ENCODE assay signal across 20 mouse cellular contexts in the genomic region with DNA sequence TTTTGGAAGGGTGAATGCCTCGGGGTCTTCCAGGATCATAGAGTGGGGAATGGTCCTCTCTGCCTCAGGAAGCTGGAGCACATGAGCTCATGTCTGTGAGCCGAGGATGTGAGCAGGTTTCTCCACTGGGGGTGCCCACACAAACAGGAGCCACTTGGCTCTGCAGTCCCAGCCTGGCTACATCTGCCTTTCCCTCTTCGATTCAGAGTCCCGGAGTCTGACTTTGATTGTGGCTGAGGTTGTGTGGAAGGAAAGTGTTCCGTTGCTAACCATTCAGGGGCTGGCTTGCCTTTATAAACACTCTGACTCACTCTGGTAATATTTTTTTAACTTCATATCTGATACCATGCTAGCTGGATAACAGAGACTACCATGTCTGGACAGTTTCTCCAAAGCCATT. TPM values are rescaled to one million over a fixed set of nuclear protein-coding genes. Genes with fewer than 3 reads are reported as not detected.
DNase-seq lines count a peak whose midpoint lies in the region; ATAC-seq and TF ChIP-seq lines count a peak whose summit lies in the region.
"Had no signal": no experiment of that assay in that cellular context is flagged by ENCODE, and none has a peak within 500 bp of the region (broad histone marks: within the 10 kb centered on the region; RNA-seq: fewer than 3 reads in every experiment).

No protein-coding gene starts in this region.

- peak; percentile 42 to 47 for DNase-seq in cerebellum, postnatal 10 days
- no peak for DNase-seq in cerebellum, postnatal 4 days (ENCODE audit: low spot score in 2 of 2)
- DNase-seq in heart, embryonic 10.5 days (ENCODE audit: low spot score), result no peak
- DNase-seq in lung, postnatal 0 days (ENCODE audit: low spot score), result peak; percentile 35
- DNase-seq in lung, postnatal 4 days, result no peak
- DNase-seq in kidney, postnatal 25 days, result no peak
- DNase-seq: adrenal gland, postnatal 25 days; cerebellum, postnatal 36 days; kidney, adult 18-20 months; lung, postnatal 36 days; retina, postnatal 1 day; thymus, postnatal 14 days had no signal

- TF ChIP-seq EP300 in lung, postnatal 0 days (IDR thresholded peaks at IDR 0.05), result no peak

- H3K9me3 ChIP-seq in heart, embryonic 15.5 days (replicated peaks), result no peaks in the 10 kb centered on the region
- no peaks in the 10 kb centered on the region for H3K9me3 ChIP-seq in heart, embryonic 10.5 days
- H3K9me3 ChIP-seq in lung, postnatal 0 days (ENCODE audit: low read length), result no peaks in the 10 kb centered on the region
- H3K9me3 ChIP-seq: liver, embryonic 15.5 days had no signal

- no peak overlapping the region for H3K4me3 ChIP-seq in heart, embryonic 15.5 days
- H3K4me3 ChIP-seq in heart, embryonic 10.5 days, result no peak overlapping the region
- no peak overlapping the region for H3K4me3 ChIP-seq in lung, postnatal 0 days (ENCODE audit: low read depth, low read length)
- H3K4me3 ChIP-seq: liver, embryonic 15.5 days had no signal

- H3K9ac ChIP-seq in heart, embryonic 15.5 days, result no peak overlapping the region
- no peak overlapping the region for H3K9ac ChIP-seq in lung, postnatal 0 days (replicated peaks; ENCODE audit: low read depth)
- H3K9ac ChIP-seq: liver, embryonic 15.5 days had no signal

- peak; percentile 32 for TF ChIP-seq CTCF in lung, postnatal 0 days (IDR thresholded peaks at IDR 0.05)

- H3K36me3 ChIP-seq in heart, embryonic 15.5 days, result no peaks in the 10 kb centered on the region
- H3K36me3 ChIP-seq in heart, embryonic 10.5 days, result peaks cover 43% of the 10 kb centered on the region
- H3K36me3 ChIP-seq in lung, postnatal 0 days (ENCODE audit: insufficient read depth, low read length), result 0 out of 2 replicates have a peak, but pooled peaks cover 4% of the 10 kb centered on the region
- H3K36me3 ChIP-seq: liver, embryonic 15.5 days had no signal

- H3K27me3 ChIP-seq in heart, embryonic 15.5 days, result no peaks in the 10 kb centered on the region
- no peaks in the 10 kb centered on the region for H3K27me3 ChIP-seq in heart, embryonic 10.5 days (ENCODE audit: insufficient read depth, poor library complexity, severe bottlenecking)
- H3K27me3 ChIP-seq in lung, postnatal 0 days (replicated peaks; ENCODE audit: insufficient read depth, low read length), result no peaks in the 10 kb centered on the region
- H3K27me3 ChIP-seq: liver, embryonic 15.5 days had no signal

- H3K4me1 ChIP-seq in heart, embryonic 15.5 days (replicated peaks), result peaks cover 22% of the 10 kb centered on the region
- peaks cover 43% of the 10 kb centered on the region for H3K4me1 ChIP-seq in heart, embryonic 10.5 days
- peaks cover 14% of the 10 kb centered on the region for H3K4me1 ChIP-seq in lung, postnatal 0 days (ENCODE audit: insufficient read depth, low read depth, low read length)
- H3K4me1 ChIP-seq: liver, embryonic 15.5 days had no signal

- H3K4me2 ChIP-seq in heart, embryonic 15.5 days, result no peak overlapping the region
- H3K4me2 ChIP-seq in lung, postnatal 0 days (replicated peaks; ENCODE audit: low read depth, low read length), result no peak overlapping the region
- H3K4me2 ChIP-seq: liver, embryonic 15.5 days had no signal

- 0 out of 2 replicates have a peak overlapping the region, but pooled peaks have one; percentile 13 for H3K27ac ChIP-seq in heart, embryonic 15.5 days
- H3K27ac ChIP-seq in heart, embryonic 10.5 days, result no peak overlapping the region
- H3K27ac ChIP-seq in lung, postnatal 0 days (ENCODE audit: low read length), result peak overlapping the region; percentile 84
- H3K27ac ChIP-seq: kidney, postnatal 0 days; liver, embryonic 15.5 days had no signal

- ATAC-seq in heart, embryonic 15.5 days (replicated peaks; ENCODE audit: insufficient number of reproducible peaks, insufficient read depth, low FRiP score, low read depth), result no peak; the same call in 1 of the 2 replicates
- ATAC-seq in lung, postnatal 0 days, result no peak
- no peak for ATAC-seq in inflammation-experienced regulatory T-cells, adult 6 months
- ATAC-seq: CD4-positive, CD25-positive, alpha-beta regulatory T cell, adult 4 months; hindbrain, embryonic 16.5 days; midbrain, embryonic 16.5 days had no signal

- 65% methylated on average over 5 of the region's 5 CpGs for WGBS in heart, embryonic 15.5 days
- 60% methylated on average over 5 of the region's 5 CpGs for WGBS in heart, embryonic 10.5 days
- 47% methylated on average over 5 of the region's 5 CpGs for WGBS in lung, postnatal 0 days

RNA-seq across cellular contexts. Expression of a gene that starts 18.1 kb away (rescaled TPM):
- polyA plus RNA-seq in heart, embryonic 15.5 days (2015; fragmentation: Nextera tagmentation; extraction: Ambion mirVana), result 22.5 and 23.1 TPM in 2 replicates
- 24.6 and 39.1 TPM in 2 replicates for polyA plus RNA-seq in heart, embryonic 10.5 days (2016; fragmentation: Nextera tagmentation; extraction: Ambion mirVana)
- polyA plus RNA-seq in lung, postnatal 0 days (2015; fragmentation: Nextera tagmentation; extraction: Ambion mirVana), result 72.7 and 86.9 TPM in 2 replicates
- polyA plus RNA-seq in inflammation-experienced regulatory T-cells, adult 6 months (2017; shearing (Covaris generic)), result 1 to 10 TPM in 2 of 3 experiments, under 1 TPM in 1; 0.84 to 3.6 (median 1.5) TPM

RNA-seq across cellular contexts. Expression of a gene that starts 30.1 kb away (rescaled TPM):
- polyA plus RNA-seq in heart, embryonic 15.5 days (2015; fragmentation: Nextera tagmentation; extraction: Ambion mirVana), result 0.08 TPM in 1 of 2 replicates, not detected in the other
- 0.10 TPM in 2 replicates for polyA plus RNA-seq in heart, embryonic 10.5 days (2016; fragmentation: Nextera tagmentation; extraction: Ambion mirVana)
- polyA plus RNA-seq in lung, postnatal 0 days (2015; fragmentation: Nextera tagmentation; extraction: Ambion mirVana), result 8.8 and 9.0 TPM in 2 replicates
- polyA plus RNA-seq in inflammation-experienced regulatory T-cells, adult 6 months (2017; shearing (Covaris generic)), result under 1 TPM in 1 of 3 experiments, not detected in 2; 0.54 TPM
- polyA plus RNA-seq: CD4-positive, CD25-positive, alpha-beta regulatory T cell, adult 4 months; limb, embryonic 14.5 days; liver, embryonic 15.5 days had no signal

Comparison
In these comparisons a context has a peak if more than half of its experiments do, and no peak if none do; other contexts are left out.
1. DNase-seq: peak in cerebellum, postnatal 10 days (2 of 2) and lung, postnatal 0 days (single experiment); none in cerebellum, postnatal 4 days (0 of 2), heart, embryonic 10.5 days (single experiment), lung, postnatal 4 days (0 of 2) and kidney, postnatal 25 days (0 of 2).